Mouse (Mus musculus) lung, postnatal 0 days (tissue): ENCODE measurements around the gene Dlgap1. TPM values are rescaled to one million over a fixed set of nuclear protein-coding genes. Genes with fewer than 3 reads are reported as not detected.

Source experiments
- ATAC-seq: fragments of 200-750 bp; cut with Nextera tagmentation; 2 replicates; pipeline ENCODE4 v1.8.0; 2017; ENCODE audit warnings: moderate library complexity
- DNase-seq: peaks from one replicate; pipeline ENCODE4 v3.0.0-alpha.2; 2016; ENCODE audit warnings: low spot score
- H3K27ac ChIP-seq: fragments of 300-500 bp; sonication (generic); 2 replicates; pipeline ENCODE4 v1.5.1; 2014; ENCODE audit warnings: antibody characterized with exemption, mild to moderate bottlenecking, low read length, mixed read lengths
- H3K27me3 ChIP-seq: fragments of 300-500 bp; sonication (generic); replicated peaks from 2 replicates; pipeline ENCODE4 v1.6.1; 2014; ENCODE audit warnings: low read length, mixed read lengths; ENCODE audit not compliant: insufficient read depth
- H3K36me3 ChIP-seq: fragments of 300-500 bp; sonication (generic); 2 replicates; pipeline ENCODE4 v1.6.1; 2014; ENCODE audit warnings: low read length, mixed read lengths; ENCODE audit not compliant: insufficient read depth
- H3K4me1 ChIP-seq: fragments of 300-500 bp; sonication (generic); 2 replicates; pipeline ENCODE4 v1.6.1; 2014; ENCODE audit warnings: antibody characterized with exemption, low read depth, low read length, mixed read lengths; ENCODE audit not compliant: insufficient read depth
- H3K4me2 ChIP-seq: fragments of 300-500 bp; sonication (generic); replicated peaks from 2 replicates; pipeline ENCODE4 v1.6.1; 2014; ENCODE audit warnings: low read depth, mild to moderate bottlenecking, low read length, moderate library complexity, mixed read lengths
- H3K4me3 ChIP-seq: fragments of 300-500 bp; sonication (generic); 2 replicates; pipeline ENCODE4 v1.5.1; 2014; ENCODE audit warnings: low read depth, low read length
- H3K9ac ChIP-seq: fragments of 300-500 bp; sonication (generic); replicated peaks from 2 replicates; pipeline ENCODE4 v1.6.1; 2014; ENCODE audit warnings: low read depth, mild to moderate bottlenecking
- H3K9me3 ChIP-seq: fragments of 300-500 bp; sonication (generic); 2 replicates; pipeline ENCODE4 v1.6.1; 2016; ENCODE audit warnings: low read length, mixed read lengths
- CTCF ChIP-seq: IDR thresholded peaks from 2 replicates; pipeline ENCODE4 v1.5.1; 2016; ENCODE audit warnings: antibody characterized with exemption, mild to moderate bottlenecking
- EP300 ChIP-seq: IDR thresholded peaks from 2 replicates; pipeline ENCODE4 v1.6.1; 2016; ENCODE audit warnings: antibody characterized with exemption, mild to moderate bottlenecking, control low read depth
- WGBS: fragments of 180-500 bp; shearing (Covaris S2); extraction: QIAGEN DNeasy Blood & Tissue Kit; methylation state at CpG from one replicate; pipeline ENCODE4 v1.1.7; 2014; 5-methylcytosine and 5-hydroxymethylcytosine counted together
- polyA plus RNA-seq: library from polyadenylated mRNA; unstranded; fragments of >200 nt; fragmentation: Nextera tagmentation; extraction: Ambion mirVana; gene quantifications from 2 replicates; pipeline ENCODE4 v1.2.1, GENCODE M21; 2015

Dlgap1 gene
- polyA plus RNA-seq, 1 experiment from 2014 or later, result 0.26 TPM

GRCm38 (mm10) chr17:70762634-70763033 lies 793.8 kb downstream of the Dlgap1 start:
- H3K36me3 ChIP-seq, result no peaks in the 10 kb centered on the region
- no peaks in the 10 kb centered on the region for H3K9me3 ChIP-seq
- no peak overlapping the region for H3K4me3 ChIP-seq
- no peaks in the 10 kb centered on the region for H3K27me3 ChIP-seq
- no peak for DNase-seq
- no peak overlapping the region for H3K9ac ChIP-seq
- H3K4me2 ChIP-seq, result no peak overlapping the region
- WGBS, result 85% methylated on average over 10 of the region's 10 CpGs
- H3K4me1 ChIP-seq, result no peaks in the 10 kb centered on the region
- TF ChIP-seq CTCF, result no peak
- no peak for TF ChIP-seq EP300
- no peak for ATAC-seq
- no peak overlapping the region for H3K27ac ChIP-seq

- DNase-seq (no peak), ATAC-seq (no peak)
- TF ChIP-seq EP300 (no peak), CTCF (peak; percentile 26; the same call in 1 of the 2 replicates)
- WGBS, result 96% methylated on average over 9 of the region's 9 CpGs
- Histone ChIP-seq H3K4me3 (no peak overlapping the region), H3K4me2 (no peak overlapping the region), H3K27ac (no peak overlapping the region), H3K9ac (no peak overlapping the region), H3K4me1 (no peaks in the 10 kb centered on the region), H3K36me3 (no peaks in the 10 kb centered on the region), H3K9me3 (no peaks in the 10 kb centered on the region), H3K27me3 (no peaks in the 10 kb centered on the region)
These were observed 796.5 kb downstream of the Dlgap1 start for GRCm38 (mm10) chr17:70765337-70765736.

GRCm38 (mm10) chr17:70765976-70766375 lies 797.1 kb downstream of the Dlgap1 start:
- Histone ChIP-seq H3K9ac (no peak overlapping the region), H3K4me2 (no peak overlapping the region; the same call in 1 of the 2 replicates), H3K4me3 (no peak overlapping the region), H3K27me3 (no peaks in the 10 kb centered on the region), H3K4me1 (no peaks in the 10 kb centered on the region), H3K27ac (no peak overlapping the region), H3K9me3 (no peaks in the 10 kb centered on the region), H3K36me3 (no peaks in the 10 kb centered on the region)
- WGBS, result 60% methylated on average over 18 of the region's 18 CpGs
- DNase-seq, result no peak
- ATAC-seq, result no peak
- TF ChIP-seq EP300, result no peak
- no peak for TF ChIP-seq CTCF

GRCm38 (mm10) chr17:70772120-70772899 lies 803.4 kb downstream of the Dlgap1 start:
- DNase-seq, result no peak
- 21% methylated on average over 10 of the region's 10 CpGs for WGBS
- no peaks in the 10 kb centered on the region for H3K9me3 ChIP-seq
- no peak for TF ChIP-seq CTCF
- TF ChIP-seq EP300, result no peak
- H3K4me3 ChIP-seq, result no peak overlapping the region
- no peak overlapping the region for H3K4me2 ChIP-seq
- no peak overlapping the region for H3K9ac ChIP-seq
- H3K27ac ChIP-seq, result no peak overlapping the region
- no peaks in the 10 kb centered on the region for H3K36me3 ChIP-seq
- no peaks in the 10 kb centered on the region for H3K4me1 ChIP-seq
- no peaks in the 10 kb centered on the region for H3K27me3 ChIP-seq
- ATAC-seq, result no peak

GRCm38 (mm10) chr17:70779770-70780169 lies 810.9 kb downstream of the Dlgap1 start:
- Histone ChIP-seq H3K4me2 (no peak overlapping the region), H3K36me3 (no peaks in the 10 kb centered on the region), H3K9ac (no peak overlapping the region), H3K4me1 (no peaks in the 10 kb centered on the region), H3K27me3 (no peaks in the 10 kb centered on the region), H3K4me3 (no peak overlapping the region), H3K27ac (peak overlapping the region; percentile 20; the same call in 1 of the 2 replicates), H3K9me3 (no peaks in the 10 kb centered on the region)
- WGBS, result 26% methylated on average over 7 of the region's 7 CpGs
- TF ChIP-seq CTCF (no peak), EP300 (no peak)
- DNase-seq, result peak; percentile 54
- ATAC-seq, result peak; percentile 34; the same call in 1 of the 2 replicates

GRCm38 (mm10) chr17:70780726-70781689 lies 812.1 kb downstream of the Dlgap1 start:
- no peaks in the 10 kb centered on the region for H3K4me1 ChIP-seq
- 40% methylated on average over 18 of the region's 18 CpGs for WGBS
- TF ChIP-seq EP300 (no peak), CTCF (no peak)
- no peak overlapping the region for H3K4me3 ChIP-seq
- H3K27me3 ChIP-seq, result no peaks in the 10 kb centered on the region
- no peak overlapping the region for H3K9ac ChIP-seq
- DNase-seq (peak; percentile 9), ATAC-seq (no peak)
- H3K4me2 ChIP-seq, result no peak overlapping the region
- H3K9me3 ChIP-seq, result no peaks in the 10 kb centered on the region
- no peaks in the 10 kb centered on the region for H3K36me3 ChIP-seq
- no peak overlapping the region for H3K27ac ChIP-seq
